In genomic region chr9:108474528-108474927, GRCm38 (mm10) we compare ENCODE assay signal across 24 mouse cellular contexts. TPM values are rescaled to one million over a fixed set of nuclear protein-coding genes. Genes with fewer than 3 reads are reported as not detected.
DNase-seq lines count a peak whose midpoint lies in the region; ATAC-seq and TF ChIP-seq lines count a peak whose summit lies in the region.
"Had no signal": no experiment of that assay in that cellular context is flagged by ENCODE, and none has a peak within 500 bp of the region (broad histone marks: within the 10 kb centered on the region; RNA-seq: fewer than 3 reads in every experiment).

No protein-coding gene starts in this region.

- no peaks in the 10 kb centered on the region for H3K27me3 ChIP-seq in midbrain, embryonic 11.5 days (ENCODE audit: control insufficient read depth, insufficient read depth, low read length)
- H3K27me3 ChIP-seq in midbrain, embryonic 10.5 days (ENCODE audit: low read depth, poor library complexity, severe bottlenecking), result no peaks in the 10 kb centered on the region
- H3K27me3 ChIP-seq in stomach, postnatal 0 days (ENCODE audit: control insufficient read depth, insufficient read depth, low read length), result no peaks in the 10 kb centered on the region
- no peaks in the 10 kb centered on the region for H3K27me3 ChIP-seq in hindbrain, postnatal 0 days (ENCODE audit: insufficient read depth, low read length)
- H3K27me3 ChIP-seq: forebrain, embryonic 12.5 days; neural tube, embryonic 13.5 days; Patski had no signal

- TF ChIP-seq EP300 in stomach, postnatal 0 days (optimal IDR thresholded peaks at IDR 0.05), result no peak

- H3K27ac ChIP-seq in midbrain, embryonic 11.5 days (ENCODE audit: low read depth, low read length), result no peak overlapping the region
- no peak overlapping the region for H3K27ac ChIP-seq in midbrain, embryonic 10.5 days (replicated peaks)
- H3K27ac ChIP-seq in stomach, postnatal 0 days (replicated peaks), result no peak overlapping the region
- H3K27ac ChIP-seq in hindbrain, postnatal 0 days, result no peak overlapping the region
- H3K27ac ChIP-seq: forebrain, embryonic 12.5 days; heart, adult 2 months; liver, embryonic 13.5 days; neural tube, embryonic 13.5 days had no signal

- no peak overlapping the region for H3K4me2 ChIP-seq in midbrain, embryonic 11.5 days
- H3K4me2 ChIP-seq in stomach, postnatal 0 days (replicated peaks; ENCODE audit: low read depth), result no peak overlapping the region
- H3K4me2 ChIP-seq in hindbrain, postnatal 0 days (ENCODE audit: low read depth, low read length), result no peak overlapping the region
- H3K4me2 ChIP-seq: forebrain, embryonic 12.5 days; liver, embryonic 13.5 days; neural tube, embryonic 13.5 days had no signal

- H3K4me1 ChIP-seq in midbrain, embryonic 11.5 days (ENCODE audit: control insufficient read depth, insufficient read depth, low read length), result peaks cover 6% of the 10 kb centered on the region
- peaks cover 17% of the 10 kb centered on the region for H3K4me1 ChIP-seq in midbrain, embryonic 10.5 days
- 0 out of 2 replicates have a peak, but pooled peaks cover 2% of the 10 kb centered on the region for H3K4me1 ChIP-seq in stomach, postnatal 0 days (replicated peaks; ENCODE audit: control insufficient read depth, insufficient read depth)
- H3K4me1 ChIP-seq in hindbrain, postnatal 0 days (ENCODE audit: insufficient read depth, low read length), result peaks cover 8% of the 10 kb centered on the region

- no peaks in the 10 kb centered on the region for H3K9me3 ChIP-seq in midbrain, embryonic 11.5 days (ENCODE audit: control insufficient read depth, low read length)
- H3K9me3 ChIP-seq in midbrain, embryonic 10.5 days (replicated peaks), result no peaks in the 10 kb centered on the region
- H3K9me3 ChIP-seq in stomach, postnatal 0 days (ENCODE audit: control insufficient read depth, low read length), result no peaks in the 10 kb centered on the region
- H3K9me3 ChIP-seq in hindbrain, postnatal 0 days (ENCODE audit: low read length), result no peaks in the 10 kb centered on the region
- H3K9me3 ChIP-seq: forebrain, embryonic 12.5 days; liver, embryonic 13.5 days; neural tube, embryonic 13.5 days had no signal

- no peak overlapping the region for H3K9ac ChIP-seq in midbrain, embryonic 11.5 days (ENCODE audit: low read length)
- H3K9ac ChIP-seq in stomach, postnatal 0 days (ENCODE audit: low read length), result no peak overlapping the region
- H3K9ac ChIP-seq in hindbrain, postnatal 0 days (replicated peaks; ENCODE audit: low read length), result no peak overlapping the region
- H3K9ac ChIP-seq: forebrain, embryonic 12.5 days; liver, embryonic 13.5 days; neural tube, embryonic 13.5 days had no signal

- WGBS in midbrain, embryonic 11.5 days, result 58% methylated on average over 1 of the region's 1 CpGs
- 67% methylated on average over 1 of the region's 1 CpGs for WGBS in midbrain, embryonic 10.5 days
- WGBS in stomach, postnatal 0 days, result 56% methylated on average over 1 of the region's 1 CpGs
- 25% methylated on average over 1 of the region's 1 CpGs for WGBS in hindbrain, postnatal 0 days

- no peaks in the 10 kb centered on the region for H3K36me3 ChIP-seq in midbrain, embryonic 11.5 days (ENCODE audit: control insufficient read depth, insufficient read depth, low read length)
- H3K36me3 ChIP-seq in midbrain, embryonic 10.5 days, result no peaks in the 10 kb centered on the region
- no peaks in the 10 kb centered on the region for H3K36me3 ChIP-seq in stomach, postnatal 0 days (ENCODE audit: control insufficient read depth, insufficient read depth, low read length)
- H3K36me3 ChIP-seq in hindbrain, postnatal 0 days (ENCODE audit: insufficient read depth, low read length), result no peaks in the 10 kb centered on the region
- H3K36me3 ChIP-seq: forebrain, embryonic 12.5 days; liver, embryonic 13.5 days; neural tube, embryonic 13.5 days had no signal

- intact Hi-C loops in heart, postnatal 25 days (cut with DNase I), result no loop called here

- peak; percentile 4 for DNase-seq in heart, postnatal 4 days
- no peak for DNase-seq in heart, postnatal 25 days (ENCODE audit: low spot score)
- DNase-seq in midbrain, embryonic 11.5 days (ENCODE audit: low spot score, missing footprints), result peak; percentile 39
- no peak for DNase-seq in midbrain, embryonic 10.5 days (ENCODE audit: low spot score)
- DNase-seq in ZHBTc4 (ENCODE audit: low read depth, low spot score), result peak; percentile 54
- no peak for DNase-seq in stomach, postnatal 0 days (ENCODE audit: low spot score)
- no peak for DNase-seq in layer of hippocampus, adult 9-10 months (ENCODE audit: low spot score)
- DNase-seq in hindbrain, postnatal 0 days (ENCODE audit: low spot score), result no peak
- DNase-seq: adrenal gland, postnatal 25 days; cerebellum, adult 11-12 months; cerebellum, postnatal 36 days; gastrocnemius, postnatal 10 days; heart, adult 2 months; kidney, adult 8-10 months; kidney, postnatal 36 days; layer of hippocampus, adult 9-11 months; liver, embryonic 13.5 days; lung, postnatal 10 days; right cerebral cortex, postnatal 25 days; thymus, adult 18-20 months; thymus, postnatal 4 days had no signal

- TF ChIP-seq CTCF in stomach, postnatal 0 days (IDR thresholded peaks at IDR 0.05; ENCODE audit: low read depth), result peak; percentile 31; the same call in 1 of the 2 replicates
- no peak for TF ChIP-seq CTCF in hindbrain, postnatal 0 days (IDR thresholded peaks at IDR 0.05; ENCODE audit: low read depth)

- no peak for ATAC-seq in midbrain, embryonic 11.5 days (ENCODE audit: low FRiP score)
- ATAC-seq in stomach, postnatal 0 days (ENCODE audit: low FRiP score, low TSS enrichment), result no peak
- no peak for ATAC-seq in hindbrain, postnatal 0 days
- ATAC-seq: Patski had no signal

- H3K4me3 ChIP-seq in midbrain, embryonic 11.5 days (ENCODE audit: low read depth, low read length), result no peak overlapping the region
- no peak overlapping the region for H3K4me3 ChIP-seq in midbrain, embryonic 10.5 days
- no peak overlapping the region for H3K4me3 ChIP-seq in stomach, postnatal 0 days (ENCODE audit: low read depth, low read length)
- H3K4me3 ChIP-seq in hindbrain, postnatal 0 days (ENCODE audit: low read length), result no peak overlapping the region
- H3K4me3 ChIP-seq: forebrain, embryonic 12.5 days; heart, adult 2 months; liver, embryonic 13.5 days; neural tube, embryonic 13.5 days had no signal

RNA-seq across cellular contexts. Expression of gene Lamb2, which starts 5.0 kb away (rescaled TPM):
- total RNA-seq in heart, postnatal 4 days (2021), result 100 to 1,000 TPM; 217 to 229 TPM
- 100 to 1,000 TPM; 354 to 360 TPM for total RNA-seq in heart, postnatal 25 days (2021)
- polyA plus RNA-seq in midbrain, embryonic 11.5 days (2014; fragmentation: Nextera tagmentation; extraction: Ambion mirVana), result 20.1 and 21.4 TPM in 2 replicates
- 42.7 and 46.2 TPM in 2 replicates for polyA plus RNA-seq in midbrain, embryonic 10.5 days (2016; fragmentation: Nextera tagmentation; extraction: Ambion mirVana)
- polyA plus RNA-seq in stomach, postnatal 0 days (2015; fragmentation: Nextera tagmentation; extraction: Ambion mirVana), result 19.2 and 21.8 TPM in 2 replicates
- total RNA-seq in hindbrain, postnatal 0 days (2014; rRNA removed), result 77.5 and 99.8 TPM in 2 replicates
- polyA plus RNA-seq in hindbrain, postnatal 0 days (2015; fragmentation: Nextera tagmentation; extraction: Ambion mirVana), result 16.0 and 18.6 TPM in 2 replicates

RNA-seq across cellular contexts. Expression of gene Klhdc8b, which starts 13.1 kb away (rescaled TPM):
- total RNA-seq in heart, postnatal 4 days (2021), result 10 to 100 TPM; 43.9 to 45.6 TPM
- total RNA-seq in heart, postnatal 25 days (2021), result 10 to 100 TPM in 1 of 2 experiments, 1 to 10 TPM in 1; 9.5 to 10.1 TPM
- 34.4 and 36.2 TPM in 2 replicates for polyA plus RNA-seq in midbrain, embryonic 11.5 days (2014; fragmentation: Nextera tagmentation; extraction: Ambion mirVana)
- polyA plus RNA-seq in midbrain, embryonic 10.5 days (2016; fragmentation: Nextera tagmentation; extraction: Ambion mirVana), result 43.1 and 52.1 TPM in 2 replicates
- polyA plus RNA-seq in stomach, postnatal 0 days (2015; fragmentation: Nextera tagmentation; extraction: Ambion mirVana), result 37.2 and 46.7 TPM in 2 replicates
- 62.6 and 72.8 TPM in 2 replicates for total RNA-seq in hindbrain, postnatal 0 days (2014; rRNA removed)
- polyA plus RNA-seq in hindbrain, postnatal 0 days (2015; fragmentation: Nextera tagmentation; extraction: Ambion mirVana), result 44.9 and 46.5 TPM in 2 replicates

RNA-seq across cellular contexts. Expression of gene Ccdc71, which starts 14.2 kb away (rescaled TPM):
- total RNA-seq in heart, postnatal 4 days (2021), result 10 to 100 TPM; 27.0 to 28.4 TPM
- 10 to 100 TPM; 25.8 to 26.4 TPM for total RNA-seq in heart, postnatal 25 days (2021)
- 48.1 and 48.6 TPM in 2 replicates for polyA plus RNA-seq in midbrain, embryonic 11.5 days (2014; fragmentation: Nextera tagmentation; extraction: Ambion mirVana)
- polyA plus RNA-seq in midbrain, embryonic 10.5 days (2016; fragmentation: Nextera tagmentation; extraction: Ambion mirVana), result 58.2 and 59.4 TPM in 2 replicates
- 29.7 and 32.2 TPM in 2 replicates for polyA plus RNA-seq in stomach, postnatal 0 days (2015; fragmentation: Nextera tagmentation; extraction: Ambion mirVana)
- total RNA-seq in hindbrain, postnatal 0 days (2014; rRNA removed), result 32.9 and 37.2 TPM in 2 replicates
- 46.9 and 55.9 TPM in 2 replicates for polyA plus RNA-seq in hindbrain, postnatal 0 days (2015; fragmentation: Nextera tagmentation; extraction: Ambion mirVana)

RNA-seq across cellular contexts. Expression of gene Usp19, which starts 15.9 kb away (rescaled TPM):
- 100 to 1,000 TPM; 108 to 109 TPM for total RNA-seq in heart, postnatal 4 days (2021)
- total RNA-seq in heart, postnatal 25 days (2021), result 10 to 100 TPM; 78.7 to 93.7 TPM
- polyA plus RNA-seq in midbrain, embryonic 11.5 days (2014; fragmentation: Nextera tagmentation; extraction: Ambion mirVana), result 62.2 and 63.0 TPM in 2 replicates
- polyA plus RNA-seq in midbrain, embryonic 10.5 days (2016; fragmentation: Nextera tagmentation; extraction: Ambion mirVana), result 79.4 and 91.6 TPM in 2 replicates
- polyA plus RNA-seq in stomach, postnatal 0 days (2015; fragmentation: Nextera tagmentation; extraction: Ambion mirVana), result 22.2 and 22.7 TPM in 2 replicates
- 87.6 and 104 TPM in 2 replicates for total RNA-seq in hindbrain, postnatal 0 days (2014; rRNA removed)
- polyA plus RNA-seq in hindbrain, postnatal 0 days (2015; fragmentation: Nextera tagmentation; extraction: Ambion mirVana), result 51.6 and 52.0 TPM in 2 replicates

RNA-seq across cellular contexts. Expression of gene Qars, which starts 33.0 kb away (rescaled TPM):
- 10 to 100 TPM; 75.7 to 83.6 TPM for total RNA-seq in heart, postnatal 4 days (2021)
- total RNA-seq in heart, postnatal 25 days (2021), result 10 to 100 TPM; 74.2 to 74.3 TPM
- 103 TPM in 2 replicates for polyA plus RNA-seq in midbrain, embryonic 11.5 days (2014; fragmentation: Nextera tagmentation; extraction: Ambion mirVana)
- 112 and 115 TPM in 2 replicates for polyA plus RNA-seq in midbrain, embryonic 10.5 days (2016; fragmentation: Nextera tagmentation; extraction: Ambion mirVana)
- polyA plus RNA-seq in stomach, postnatal 0 days (2015; fragmentation: Nextera tagmentation; extraction: Ambion mirVana), result 66.4 and 70.6 TPM in 2 replicates
- total RNA-seq in hindbrain, postnatal 0 days (2014; rRNA removed), result 153 and 175 TPM in 2 replicates
- 55.2 and 58.3 TPM in 2 replicates for polyA plus RNA-seq in hindbrain, postnatal 0 days (2015; fragmentation: Nextera tagmentation; extraction: Ambion mirVana)

Comparison
In these comparisons a context has a peak if more than half of its experiments do, and no peak if none do; other contexts are left out.
1. DNase-seq: peak in heart, postnatal 4 days (single experiment), midbrain, embryonic 11.5 days (single experiment) and ZHBTc4 (single experiment); none in heart, postnatal 25 days (single experiment), midbrain, embryonic 10.5 days (single experiment), stomach, postnatal 0 days (single experiment), layer of hippocampus, adult 9-10 months (single experiment) and hindbrain, postnatal 0 days (single experiment).